Mouse (Mus musculus): ENCODE data around the gene Tas2r134.

Gene Tas2r134

GRCm38 (mm10) chr2:51627211-51627610 lies at the start of gene Tas2r134:
TSS of gene Tas2r134 (plus strand) at chr2:51627511.
- no peak for DNase-seq (ENCODE audit: low spot score in 2 of 2)

GRCm38 (mm10) chr2:51579767-51580166 lies 47.5 kb upstream of the Tas2r134 start:
- DNase-seq (ENCODE audit: low spot score in 2 of 2): no peak

DNA sequence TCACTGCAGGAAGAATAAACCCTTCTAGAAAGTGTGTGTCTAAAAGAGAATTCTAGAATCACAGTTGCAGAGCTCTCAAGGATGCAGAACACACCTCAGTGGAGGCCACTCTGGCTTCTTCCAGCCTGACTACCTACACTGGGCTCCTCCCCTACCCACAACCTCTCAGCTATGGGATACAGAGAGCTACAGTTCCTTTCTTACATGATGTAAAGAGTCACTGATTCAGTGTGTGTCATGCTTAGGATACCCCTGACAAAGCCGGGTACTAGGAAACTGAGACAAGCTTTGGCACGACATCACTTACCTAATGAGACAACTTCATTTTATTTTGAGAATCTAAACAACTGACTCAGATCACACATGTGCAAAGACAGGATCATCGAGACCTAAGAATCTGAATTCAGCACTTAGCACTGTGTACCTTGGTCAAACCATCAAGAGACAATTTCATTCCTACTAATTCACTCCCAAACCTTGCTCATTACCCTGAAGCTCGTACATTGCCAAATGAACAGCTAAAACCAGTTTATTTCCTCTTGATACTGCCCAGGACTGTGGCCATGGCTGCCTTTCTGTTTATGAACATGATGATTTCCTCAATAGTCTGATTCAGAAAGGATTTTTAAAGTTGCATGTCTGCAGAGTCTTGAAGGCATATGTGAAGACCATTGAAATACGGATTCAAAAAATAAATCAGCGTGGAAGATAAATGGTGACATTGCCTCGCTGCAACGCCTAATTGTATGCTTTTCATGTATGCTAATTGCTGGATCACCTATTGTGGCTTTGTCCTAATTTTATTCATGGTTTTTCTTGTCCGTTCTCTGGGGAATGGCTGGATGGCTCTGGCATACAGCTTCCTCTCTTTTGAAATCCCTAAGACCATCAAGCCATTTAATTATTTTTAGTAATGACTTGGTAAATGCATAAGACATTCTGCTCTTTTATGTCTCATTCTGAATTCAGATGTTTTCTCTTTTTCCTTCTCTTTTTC lies 43.0 kb upstream of the Tas2r134 start:
- DNase-seq (ENCODE audit: low spot score in 2 of 2): no peak

GRCm38 (mm10) chr2:51588336-51588735 lies 39.0 kb upstream of the Tas2r134 start:
- DNase-seq (ENCODE audit: low spot score in 2 of 2): no peak

- DNase-seq (ENCODE audit: low spot score in 2 of 2): no peak
Observed at GRCm38 (mm10) chr2:51588895-51589294, 38.4 kb upstream of the Tas2r134 start.

GRCm38 (mm10) chr2:51589627-51590026 lies 37.7 kb upstream of the Tas2r134 start:
- no peak for DNase-seq (ENCODE audit: low spot score in 2 of 2)

GRCm38 (mm10) chr2:51590308-51590707 lies 37.0 kb upstream of the Tas2r134 start:
- no peak for DNase-seq (ENCODE audit: low spot score in 2 of 2)

DNA sequence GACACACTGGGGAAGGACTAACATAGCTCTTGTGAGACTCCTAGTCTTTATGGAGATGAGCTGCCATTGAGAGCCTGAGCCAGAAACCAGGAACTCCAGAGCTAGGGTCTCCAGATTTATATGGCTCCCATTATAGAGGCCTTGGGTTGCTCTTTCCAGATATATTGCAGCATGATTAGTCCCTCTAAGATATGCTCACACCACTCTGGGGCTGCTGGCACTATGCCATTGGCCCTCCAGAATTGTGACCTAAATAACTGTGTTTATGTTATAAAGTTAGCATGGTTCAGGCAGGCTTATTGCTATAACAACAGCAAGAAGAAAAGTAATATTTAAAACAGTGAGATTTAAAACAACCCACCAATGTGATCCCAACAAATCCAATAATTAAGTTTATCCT lies 35.2 kb upstream of the Tas2r134 start:
- DNase-seq (ENCODE audit: low spot score in 2 of 2): no peak

DNA sequence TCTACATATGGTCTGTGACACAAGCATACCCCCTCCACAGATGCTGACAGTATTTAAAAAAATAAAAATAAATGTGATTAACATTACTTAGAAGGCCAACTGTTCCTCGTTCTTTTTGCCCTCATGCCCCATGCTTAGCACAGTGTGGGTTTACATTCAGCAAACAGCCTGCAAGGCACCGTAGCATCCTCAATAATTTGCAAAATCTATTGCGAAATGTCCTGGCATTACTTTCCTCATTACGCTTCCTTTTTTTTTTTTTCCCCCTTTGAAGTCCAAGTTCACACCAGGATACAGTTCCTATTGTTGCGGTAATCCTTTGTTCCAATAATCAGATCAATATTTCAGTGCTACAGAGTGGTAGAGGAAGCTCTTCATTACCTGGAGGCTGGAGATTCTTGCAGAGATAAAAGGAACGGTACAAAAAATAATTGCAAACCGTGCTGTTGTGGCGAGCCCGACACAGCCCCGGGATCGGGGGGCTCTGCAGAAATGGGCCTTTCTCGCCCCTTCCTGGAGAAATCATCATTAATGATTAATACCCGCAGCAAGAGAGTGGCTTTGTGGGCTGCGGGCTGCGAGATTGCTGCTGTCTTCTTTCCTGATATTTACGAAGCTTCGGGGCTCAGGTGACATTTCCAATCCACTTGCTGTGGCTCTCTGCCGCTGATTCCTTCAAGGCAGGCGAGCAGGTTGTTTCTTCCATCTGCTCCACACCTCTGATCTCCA lies 27.7 kb upstream of the Tas2r134 start:
- DNase-seq (ENCODE audit: low spot score in 2 of 2): no peak

- no peak for DNase-seq (ENCODE audit: low spot score in 2 of 2)
Observed at GRCm38 (mm10) chr2:51600202-51600487, 27.2 kb upstream of the Tas2r134 start.

DNA sequence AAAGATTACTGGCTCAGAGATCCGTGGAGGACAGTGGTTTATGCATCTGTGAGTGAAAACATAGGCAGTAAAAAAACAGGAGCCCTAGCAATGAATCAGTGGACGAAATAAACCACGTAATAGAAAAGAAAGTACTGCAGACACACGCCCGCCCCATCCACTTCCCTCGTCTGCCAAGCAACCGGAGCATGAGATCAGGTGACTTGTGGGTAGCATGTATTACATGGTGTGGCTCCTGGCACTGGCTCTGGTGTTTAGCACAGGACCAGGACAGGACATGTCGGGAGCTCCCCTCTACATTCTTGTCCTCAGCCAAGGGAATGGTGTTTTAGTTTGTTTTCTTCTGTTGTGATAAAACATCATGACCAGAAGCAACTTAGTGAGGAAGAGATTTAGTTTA lies 26.4 kb upstream of the Tas2r134 start:
- DNase-seq (ENCODE audit: low spot score in 2 of 2): no peak

DNA sequence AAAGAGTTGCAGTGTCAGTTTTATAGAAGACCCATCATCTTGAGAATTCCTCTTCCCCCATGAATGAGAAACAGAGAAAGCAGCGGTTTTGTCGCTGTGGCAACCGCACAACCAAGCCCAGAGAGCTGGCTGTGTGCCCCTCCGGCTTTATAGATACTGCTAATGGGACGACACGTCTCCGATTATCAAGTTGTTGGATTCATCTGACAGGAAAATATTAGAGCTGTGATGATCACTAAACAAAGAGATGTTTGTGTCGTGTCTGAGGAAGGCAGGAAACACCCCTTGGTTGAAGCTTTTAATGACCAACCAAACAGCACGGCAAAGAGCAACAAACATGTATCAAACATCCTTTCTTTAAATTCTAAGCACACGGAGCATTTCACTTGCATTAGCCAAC lies 17.0 kb upstream of the Tas2r134 start:
- no peak for DNase-seq (ENCODE audit: low spot score in 2 of 2)

- no peak for DNase-seq (ENCODE audit: low spot score in 2 of 2)
Observed at GRCm38 (mm10) chr2:51610897-51611296, 16.4 kb upstream of the Tas2r134 start.

DNA sequence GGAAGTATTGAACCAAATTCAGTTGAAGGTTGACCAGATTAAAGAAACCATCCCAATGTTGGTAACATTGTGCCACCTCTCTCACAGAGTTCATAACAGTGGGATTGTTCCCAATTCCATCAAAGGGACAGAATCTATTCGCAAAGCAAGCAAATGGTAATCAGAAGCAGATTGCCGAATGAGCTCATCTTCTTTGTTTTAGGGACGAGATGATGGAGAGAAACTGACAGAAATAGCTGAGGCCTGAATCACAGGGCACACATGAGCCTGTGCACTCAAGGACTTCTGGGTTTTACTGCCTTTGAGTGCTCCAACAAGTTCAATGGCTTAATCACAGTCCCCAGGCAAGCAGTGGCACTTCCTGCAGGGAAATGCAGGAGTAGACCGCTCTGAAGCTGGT lies 13.6 kb upstream of the Tas2r134 start:
- no peak for DNase-seq (ENCODE audit: low spot score in 2 of 2)

GRCm38 (mm10) chr2:51621931-51622330 lies 5.4 kb upstream of the Tas2r134 start:
- DNase-seq (ENCODE audit: low spot score in 2 of 2): no peak

DNA sequence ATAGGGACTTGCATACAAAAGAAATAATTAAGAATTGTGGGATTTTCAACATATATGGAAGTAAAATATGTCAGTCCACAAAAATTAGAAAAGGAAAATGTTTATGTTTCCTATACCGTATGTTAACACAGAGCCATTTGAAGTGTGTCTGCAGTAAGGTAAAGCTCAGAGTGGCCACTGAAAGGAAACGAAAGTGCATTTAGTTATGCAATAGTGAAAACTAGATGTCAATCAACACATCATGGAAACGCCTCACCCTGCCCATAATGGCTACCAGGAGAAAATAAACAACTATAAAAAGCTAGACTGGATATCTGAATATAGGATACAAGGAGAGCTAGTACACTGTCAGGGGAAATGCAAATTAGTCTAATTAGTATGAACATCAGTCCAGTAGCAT lies 1.3 kb upstream of the Tas2r134 start:
- DNase-seq (ENCODE audit: low spot score in 2 of 2): no peak

DNA sequence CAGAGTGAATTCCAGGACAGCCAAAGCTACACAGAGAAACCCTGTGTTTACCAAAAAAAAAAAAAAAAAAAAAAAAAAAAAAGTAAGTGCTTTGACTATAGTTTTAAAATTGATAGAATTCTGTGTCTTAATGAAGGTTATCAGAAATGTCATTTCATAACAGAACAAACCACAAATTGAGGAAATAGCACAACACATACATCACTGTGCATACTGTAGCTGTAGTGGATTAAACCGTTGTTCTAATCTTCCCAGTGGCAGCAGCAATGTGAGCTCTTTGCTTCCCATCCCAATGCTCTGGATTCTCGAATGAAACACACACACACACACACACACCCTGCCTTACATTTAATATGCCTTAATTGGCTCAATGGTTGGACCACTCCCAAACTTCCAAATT lies 4.1 kb downstream of the Tas2r134 start:
- DNase-seq (ENCODE audit: low spot score in 2 of 2): no peak

DNA sequence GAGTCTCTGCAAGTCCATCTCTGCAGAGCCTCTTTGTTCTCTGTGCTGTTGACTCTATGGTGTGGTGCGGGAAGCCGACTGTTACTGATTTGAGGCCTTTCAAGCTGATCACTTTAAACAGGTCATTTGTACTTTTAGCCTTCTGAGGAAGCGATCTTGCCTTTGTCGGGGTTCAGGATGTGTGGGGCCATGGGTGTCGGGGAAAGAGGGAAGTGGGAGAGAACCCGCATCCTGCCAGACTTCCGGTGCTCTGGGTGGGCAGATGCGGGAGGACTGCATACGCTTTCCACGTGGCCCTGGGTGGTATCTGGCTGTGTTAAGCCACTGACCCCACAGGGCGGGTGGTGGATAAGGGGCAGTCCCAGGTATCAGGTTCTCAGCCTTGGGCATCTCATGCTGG lies 10.4 kb downstream of the Tas2r134 start:
- no peak for DNase-seq (ENCODE audit: low spot score in 2 of 2)

DNA sequence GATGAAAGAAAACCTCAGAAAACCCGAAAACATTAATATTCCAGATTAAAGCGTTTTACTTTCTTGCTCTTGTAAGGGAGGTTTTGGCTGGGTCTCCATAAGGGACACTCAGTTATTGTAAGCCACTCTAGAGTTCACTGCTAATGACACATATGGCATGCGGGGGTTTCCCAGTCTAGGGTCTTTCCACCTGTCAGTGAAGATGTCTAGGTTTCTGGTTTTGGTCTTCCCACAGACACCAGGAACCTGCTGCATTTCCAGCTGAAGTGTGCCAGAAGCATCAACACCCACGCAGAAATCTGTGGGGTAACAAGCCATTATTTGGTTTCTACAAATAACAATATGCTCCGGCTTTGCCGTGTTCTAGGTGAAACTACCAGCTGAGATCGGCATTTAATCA lies 14.3 kb downstream of the Tas2r134 start:
- no peak for DNase-seq (ENCODE audit: low spot score in 2 of 2)

DNA sequence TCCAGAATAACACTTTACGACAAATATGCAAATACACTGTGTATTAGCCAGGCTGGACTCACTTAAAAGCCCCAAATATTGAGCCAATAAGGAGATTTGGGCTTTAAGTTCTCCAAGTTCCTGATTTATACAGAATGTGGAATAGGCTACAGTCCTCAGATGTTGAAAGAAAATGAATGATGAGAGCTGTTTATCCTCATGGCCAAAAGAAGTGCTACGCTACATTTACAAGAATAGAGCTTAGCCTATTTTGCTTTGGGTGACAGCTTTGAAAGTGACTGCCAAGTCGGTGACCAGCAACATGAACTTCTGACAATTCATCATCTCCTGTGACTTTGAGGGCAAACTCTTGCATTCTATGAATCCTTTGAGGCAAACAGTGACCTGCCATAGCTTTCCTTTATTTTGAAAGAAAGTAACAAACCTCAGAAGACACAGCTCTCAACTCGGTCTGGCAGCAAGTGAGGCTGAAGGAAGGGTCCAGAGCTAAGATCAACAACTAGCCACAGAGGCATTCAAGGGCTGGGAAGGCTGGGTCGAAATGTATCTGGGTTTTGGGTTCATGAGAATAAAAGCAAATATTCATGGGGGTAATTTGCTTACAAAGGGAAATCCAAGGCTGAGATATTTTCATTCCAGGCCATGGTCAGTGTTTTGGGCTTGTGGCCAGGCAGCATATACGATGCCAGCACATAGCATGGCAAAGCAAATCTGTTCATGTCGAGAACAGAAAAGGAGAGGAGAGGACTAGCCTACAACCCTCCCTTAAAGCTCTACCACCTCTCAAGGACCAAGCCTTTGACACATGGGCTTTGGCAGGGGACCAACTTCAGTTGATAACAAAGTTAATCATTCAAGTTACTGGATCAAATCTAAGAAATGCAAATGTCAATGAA lies 16.2 kb downstream of the Tas2r134 start:
- DNase-seq (ENCODE audit: low spot score in 2 of 2): no peak

GRCm38 (mm10) chr2:51647972-51648371 lies 20.7 kb downstream of the Tas2r134 start:
- no peak for DNase-seq (ENCODE audit: low spot score in 2 of 2)

DNA sequence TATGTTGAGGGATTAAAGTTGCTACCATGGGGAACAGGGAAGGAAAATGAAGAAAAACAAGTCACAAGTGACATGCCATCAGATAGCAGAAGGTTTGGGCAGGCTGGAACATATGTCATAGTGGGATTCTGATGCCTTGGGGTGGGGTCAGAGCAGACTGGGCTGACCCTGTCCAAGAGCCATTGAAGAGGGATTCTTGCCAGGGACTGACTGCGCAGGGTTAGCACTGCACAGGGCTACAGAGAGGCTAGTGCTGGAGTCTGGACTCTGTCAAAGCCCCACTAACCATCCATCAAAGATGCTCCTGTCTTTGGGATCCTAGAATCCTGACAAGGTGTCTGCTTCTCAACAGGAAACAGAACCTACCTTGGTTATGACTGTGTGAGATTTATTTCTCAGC lies 22.6 kb downstream of the Tas2r134 start:
- no peak for DNase-seq (ENCODE audit: low spot score in 2 of 2)
